Mouse (Mus musculus) lung, postnatal 0 days (tissue): ENCODE results near the gene Fbxo28.

ENCODE experiments used
- CTCF ChIP-seq: IDR thresholded peaks from 2 replicates; pipeline ENCODE4 v1.5.1; 2016; ENCODE audit warnings: antibody characterized with exemption, mild to moderate bottlenecking
- EP300 ChIP-seq: IDR thresholded peaks from 2 replicates; pipeline ENCODE4 v1.6.1; 2016; ENCODE audit warnings: antibody characterized with exemption, mild to moderate bottlenecking, control low read depth

GRCm38 (mm10) chr1:182271632-182272031, 69.8 kb downstream of the Fbxo28 start:
- no peak for TF ChIP-seq CTCF
- no peak for TF ChIP-seq EP300
